Comparison of ENCODE assay signal across 17 mouse cellular contexts in genomic region chr11:89370941-89371340, GRCm38 (mm10).
"Had no signal": no experiment of that assay in that cellular context is flagged by ENCODE, and none has a peak within 500 bp of the region (broad histone marks: within the 10 kb centered on the region; RNA-seq: fewer than 3 reads in every experiment).

No protein-coding gene starts in this region.

- H3K9me3 ChIP-seq: midbrain, embryonic 13.5 days; neural tube, embryonic 12.5 days had no signal

- H3K36me3 ChIP-seq: midbrain, embryonic 13.5 days; neural tube, embryonic 12.5 days had no signal

- H3K4me2 ChIP-seq: lung, embryonic 14.5 days; midbrain, embryonic 11.5 days; midbrain, embryonic 13.5 days; neural tube, embryonic 12.5 days had no signal

- H3K4me1 ChIP-seq: neural tube, embryonic 12.5 days had no signal

- ATAC-seq: midbrain, embryonic 13.5 days; midbrain, embryonic 16.5 days had no signal

- H3K27ac ChIP-seq: liver, embryonic 14.5 days; midbrain, embryonic 13.5 days; neural tube, embryonic 12.5 days had no signal

- H3K27me3 ChIP-seq: midbrain, embryonic 13.5 days; neural tube, embryonic 12.5 days had no signal

- DNase-seq: lung, adult 18-20 months; lung, embryonic 14.5 days; lung, postnatal 10 days; lung, postnatal 4 days; right cerebral cortex, adult 18-20 months; right cerebral cortex, postnatal 25 days; right cerebral cortex, postnatal 4 days; spleen, adult 18-20 months; thymus, adult 18-20 months; thymus, postnatal 14 days; thymus, postnatal 36 days had no signal

- H3K4me3 ChIP-seq: midbrain, embryonic 13.5 days; myocyte; neural tube, embryonic 12.5 days had no signal

- H3K9ac ChIP-seq: liver, embryonic 14.5 days; lung, embryonic 14.5 days; midbrain, embryonic 13.5 days; neural tube, embryonic 12.5 days had no signal
